Mouse (Mus musculus) central nervous system, embryonic 14 days (tissue): ENCODE results near the gene Clock. TPM values are rescaled to one million over a fixed set of nuclear protein-coding genes. Genes with fewer than 3 reads are reported as not detected.

Experiments
- polyA plus RNA-seq: library from polyadenylated mRNA; depleted of rRNA; stranded (reverse); fragments of >200 nt; gene quantifications from 2 replicates; pipeline ENCODE4 v1.2.3, GENCODE M21; 2012; rRNA removed

The Clock gene
- 12.6 and 13.0 TPM in 2 replicates for polyA plus RNA-seq

DNA sequence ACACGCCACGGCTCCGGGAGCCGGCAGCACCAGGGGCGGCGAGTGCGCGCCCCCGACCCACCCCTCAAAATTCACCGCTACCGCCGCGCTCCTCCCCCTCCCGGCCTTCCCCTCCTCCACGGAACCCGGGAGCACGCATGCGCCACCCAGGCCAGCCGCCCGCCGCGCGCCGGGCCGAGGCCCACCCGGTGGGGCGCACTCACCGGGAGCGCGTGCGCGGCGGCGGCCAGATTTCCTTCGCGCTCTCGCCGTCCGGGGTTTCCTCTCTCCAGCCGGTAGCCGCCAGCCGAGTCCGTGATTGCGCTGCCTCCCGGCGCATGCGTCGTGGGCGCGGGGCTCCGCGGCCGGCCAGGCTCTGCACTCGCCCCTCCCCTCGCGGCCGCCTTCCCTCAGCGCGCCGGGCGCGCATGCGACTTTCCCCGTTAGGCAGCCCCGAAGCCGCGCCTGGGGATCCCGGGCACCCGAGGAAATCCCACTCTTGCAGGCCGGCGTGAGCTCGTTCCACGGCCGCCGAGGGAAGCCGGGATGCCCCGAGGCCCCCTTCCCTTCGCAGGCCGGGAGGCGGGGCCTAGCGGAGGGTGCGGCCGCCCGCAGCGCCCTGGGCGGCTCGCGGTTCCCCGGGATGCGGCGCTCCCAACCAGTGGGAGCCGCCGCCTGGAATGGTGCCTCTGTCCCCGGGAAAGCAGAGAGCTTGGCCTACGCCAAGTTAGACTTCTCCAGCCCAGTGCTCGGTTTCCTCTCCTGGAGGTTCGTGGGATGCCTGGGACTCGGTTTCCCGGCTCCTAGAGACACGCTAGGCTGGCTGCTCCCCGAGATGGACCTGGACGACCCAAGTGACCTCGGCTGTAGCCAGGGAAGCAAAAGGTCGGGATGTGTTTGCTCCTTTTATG is at the start of gene Clock:
Gene Clock (minus strand): TSS at position 341 of the 890 bp plus-strand sequence.

DNA sequence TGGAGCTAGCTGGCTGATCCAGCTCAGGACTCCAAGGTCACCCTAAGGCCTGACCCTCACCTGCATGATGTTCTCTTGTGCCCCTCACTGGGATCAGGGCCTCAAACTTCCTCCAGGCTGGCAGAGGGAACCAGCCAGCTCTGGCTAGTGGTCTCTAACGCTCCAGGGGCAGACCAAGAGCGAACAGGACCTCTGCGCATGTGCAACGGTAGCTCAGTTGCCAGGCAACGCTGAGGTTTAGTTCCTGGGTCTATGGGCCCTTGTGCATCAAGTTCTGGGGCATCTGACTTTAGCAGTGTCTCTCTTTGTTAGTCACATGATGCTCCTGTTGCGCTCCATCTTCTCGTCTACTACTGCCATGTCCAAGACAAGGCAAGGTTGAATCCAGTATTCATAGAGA is 26.4 kb upstream of the Clock start, which contains the start of gene Pdcl2:
Gene Pdcl2 (minus strand): TSS at position 204 of the 400 bp plus-strand sequence.

DNA sequence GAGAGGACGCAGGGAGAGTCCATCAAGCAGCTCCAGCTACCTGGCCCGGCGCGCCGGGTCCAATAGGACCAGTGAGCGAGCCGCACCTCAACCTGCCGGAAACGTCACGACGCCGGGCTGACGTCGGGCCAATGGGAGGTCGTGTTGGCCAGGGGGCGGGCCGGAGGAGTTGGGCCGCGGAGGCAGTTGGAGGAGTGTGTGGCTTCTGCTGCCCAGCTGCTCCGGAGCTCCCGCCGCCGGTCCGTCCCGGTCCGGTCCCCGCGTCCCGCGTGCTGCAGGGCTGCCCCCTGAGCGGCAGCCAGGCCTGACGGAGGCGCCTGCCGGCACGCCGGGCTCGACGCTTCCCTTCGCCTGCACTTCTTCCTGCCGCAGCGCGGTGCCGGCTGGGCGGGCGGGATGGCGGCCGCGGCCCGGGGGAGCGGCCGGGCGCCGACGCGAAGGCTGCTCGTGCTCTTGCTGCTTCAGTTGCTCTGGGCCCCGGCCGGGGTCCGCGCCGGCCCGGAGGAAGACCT is 120.8 kb downstream of the Clock start, which contains the start of gene Tmem165:
Gene Tmem165 (plus strand): TSS at position 131 of the 512 bp plus-strand sequence.

Other genes starting within 250 kb of the Clock start
- 14.3 and 16.0 TPM in 2 replicates for gene Srd5a3, start 164.5 kb downstream of the Clock start, polyA plus RNA-seq
- gene Tmem165, start 120.9 kb downstream of the Clock start, polyA plus RNA-seq = 75.7 and 80.9 TPM in 2 replicates
- gene Pdcl2, start 26.4 kb upstream of the Clock start, polyA plus RNA-seq = not detected in 2 replicates
- gene Nmu, start 59.0 kb upstream of the Clock start, polyA plus RNA-seq = 0.14 and 0.15 TPM in 2 replicates
- gene Gm7271, start 179.2 kb upstream of the Clock start, polyA plus RNA-seq = 0.09 and 0.86 TPM in 2 replicates
- 97.3 and 115 TPM in 2 replicates for gene Exoc1, start 224.5 kb upstream of the Clock start, polyA plus RNA-seq